Mouse (Mus musculus) kidney, adult 2 months (tissue): ENCODE results near the gene Aip. TPM values are rescaled to one million over a fixed set of nuclear protein-coding genes. Genes with fewer than 3 reads are reported as not detected.

Experiments
- DNase-seq: peaks from one replicate; pipeline ENCODE4 v3.0.0; 2021
- H3K27ac ChIP-seq: fragments of 200-500 bp; 2 replicates; pipeline ENCODE4 v1.5.1; 2012; ENCODE audit warnings: low read depth, low read length, control low read depth, inconsistent platforms; ENCODE audit not compliant: insufficient read depth
- H3K27me3 ChIP-seq: fragments of 200-500 bp; replicated peaks from 2 replicates; pipeline ENCODE4 v1.6.1; 2012; ENCODE audit warnings: mild to moderate bottlenecking, moderate library complexity, low read length, inconsistent platforms; ENCODE audit not compliant: control insufficient read depth, insufficient read depth
- H3K36me3 ChIP-seq: fragments of 200-500 bp; 2 replicates; pipeline ENCODE4 v1.6.1; 2012; ENCODE audit warnings: mild to moderate bottlenecking, moderate library complexity, low read length, inconsistent platforms; ENCODE audit not compliant: control insufficient read depth, insufficient read depth
- H3K4me1 ChIP-seq: fragments of 200-500 bp; 2 replicates; pipeline ENCODE4 v1.6.1; 2011; ENCODE audit warnings: low read length; ENCODE audit not compliant: control insufficient read depth, insufficient read depth
- H3K4me3 ChIP-seq: fragments of 200-500 bp; 2 replicates; pipeline ENCODE4 v1.5.1; 2011; ENCODE audit warnings: mild to moderate bottlenecking, low read depth, low read length, control low read depth; ENCODE audit not compliant: insufficient read depth
- CTCF ChIP-seq: fragments of 200-500 bp; conservative IDR thresholded peaks from 2 replicates; pipeline ENCODE4 v1.5.1; 2011; ENCODE audit warnings: low read depth, mild to moderate bottlenecking, control low read depth, low read length, moderate library complexity, mixed read lengths; ENCODE audit not compliant: insufficient read depth, insufficient read length
- POLR2A ChIP-seq: fragments of 200-500 bp; IDR thresholded peaks from one replicate; pipeline ENCODE4 v1.6.1; 2011; ENCODE audit warnings: low read depth, low read length, control low read depth
- WGBS: fragments of 180-500 bp; shearing (Covaris S2); methylation state at CpG from one replicate; pipeline ENCODE4 v1.1.7; 2018; 5-methylcytosine and 5-hydroxymethylcytosine counted together
- polyA plus RNA-seq: library from polyadenylated mRNA; depleted of rRNA; stranded (reverse); fragments of >200 nt; gene quantifications from 2 replicates; pipeline ENCODE4 v1.2.3, GENCODE M21; 2012

The Aip gene
- polyA plus RNA-seq, 1 experiment: 96.2 TPM

DNA sequence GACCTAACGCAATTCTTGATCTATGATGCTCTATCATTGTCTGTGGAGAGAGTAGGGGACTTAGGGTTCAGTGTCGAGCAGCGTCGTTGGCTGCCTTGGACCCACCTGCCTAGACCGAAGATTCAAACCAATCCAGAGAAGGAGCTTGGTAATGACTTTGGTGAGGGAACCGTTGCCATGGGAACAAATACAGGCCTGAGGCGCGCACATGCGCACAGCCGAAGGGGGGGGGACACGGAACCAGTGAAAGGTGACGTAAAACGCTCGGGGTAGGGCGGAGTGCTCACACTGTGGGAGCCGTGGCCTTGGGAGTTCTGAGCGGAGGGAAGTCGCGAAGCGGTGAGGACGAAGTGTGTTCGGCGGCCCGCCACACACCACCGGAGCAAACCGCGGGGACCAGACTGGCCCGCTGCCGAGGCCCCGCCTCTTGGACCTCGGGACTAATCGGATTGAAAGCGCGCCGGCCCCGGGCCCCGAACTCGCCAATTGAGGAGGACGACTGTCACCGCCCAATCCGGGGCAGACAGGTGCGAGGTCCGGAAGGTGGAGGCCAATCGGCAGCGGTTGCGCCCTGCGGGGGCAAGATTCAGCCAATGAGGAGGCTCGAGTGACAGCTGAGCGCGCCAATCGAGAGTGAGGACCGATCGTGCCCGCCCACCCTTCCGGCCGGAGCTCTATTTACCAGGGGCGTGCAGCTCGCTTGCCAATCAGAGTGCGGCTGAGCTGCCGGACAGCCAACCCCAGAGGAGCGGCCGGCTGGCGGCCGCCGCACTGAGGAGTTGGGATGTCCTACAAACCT lies 28.8 kb downstream of the Aip start, which contains the start of gene Cdk2ap2:
Cdk2ap2 (plus strand) TSS at position 541 of the 799 bp plus-strand sequence.
- WGBS: 1% methylated on average over 65 of the region's 65 CpGs
- H3K4me1 ChIP-seq: peaks cover 11% of the 10 kb centered on the region; the same call in 1 of the 2 replicates
- no peaks in the 10 kb centered on the region for H3K27me3 ChIP-seq
- H3K27ac ChIP-seq: peak within 1 kb of the TSS; percentile 88
- TF ChIP-seq CTCF (no peak), POLR2A (peak; percentile 76)
- no peaks in the 10 kb centered on the region for H3K36me3 ChIP-seq
- DNase-seq: peak; percentile 100
- H3K4me3 ChIP-seq: peak within 1 kb of the TSS; percentile 64

DNA sequence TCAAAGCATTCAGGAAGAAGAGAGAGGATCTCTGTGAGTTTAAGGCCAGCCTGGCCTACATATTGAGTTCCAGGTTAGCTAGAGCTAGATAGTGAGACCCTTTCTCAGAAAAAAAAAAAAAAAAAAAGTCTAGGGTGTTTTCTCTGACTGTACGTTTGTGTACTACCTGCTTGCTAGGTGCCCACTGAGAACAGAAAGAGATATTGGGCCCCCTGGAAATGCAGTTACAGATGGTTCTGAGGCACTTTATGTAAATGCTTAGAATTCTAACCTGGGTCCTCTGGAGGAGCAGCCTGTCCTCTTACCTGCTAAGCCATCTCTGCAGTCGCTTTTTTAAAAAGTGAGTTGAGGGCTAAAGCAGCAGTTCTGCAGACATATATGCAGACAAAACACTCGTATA lies 29.9 kb downstream of the Aip start:
- DNase-seq: no peak
- Histone ChIP-seq H3K4me1 (peaks cover 11% of the 10 kb centered on the region; the same call in 1 of the 2 replicates), H3K27ac (no peak overlapping the region), H3K27me3 (no peaks in the 10 kb centered on the region), H3K4me3 (no peak overlapping the region), H3K36me3 (no peaks in the 10 kb centered on the region)
- WGBS: 79% methylated on average over 3 of the region's 3 CpGs
- no peak for TF ChIP-seq POLR2A
- no peak for TF ChIP-seq CTCF

DNA sequence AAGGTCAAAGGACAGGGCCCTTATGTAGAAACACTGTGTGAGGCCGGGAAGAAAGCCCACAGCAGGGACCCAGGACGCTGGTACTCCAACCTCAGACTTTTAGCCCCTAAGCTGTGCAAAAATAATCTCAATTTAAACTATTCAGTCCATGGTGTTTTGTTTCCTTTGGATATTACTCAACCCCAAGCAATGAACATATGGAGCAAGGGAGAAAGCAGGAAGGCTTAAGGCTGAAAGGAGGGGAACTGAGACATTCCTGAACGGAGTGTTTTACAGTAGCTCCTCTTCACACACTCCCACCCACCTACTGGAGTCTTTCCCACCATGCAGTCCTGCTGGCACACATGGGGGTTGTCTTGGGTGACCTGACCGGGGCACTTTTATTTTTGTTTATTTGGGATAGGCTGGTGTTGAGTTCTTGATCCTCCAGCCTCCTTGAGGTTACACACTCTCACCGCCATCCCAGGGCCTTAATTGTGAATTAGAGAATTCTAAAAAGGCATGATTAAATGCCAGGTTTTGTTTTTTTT lies 30.8 kb downstream of the Aip start:
- Histone ChIP-seq H3K4me3 (no peak overlapping the region), H3K27me3 (no peaks in the 10 kb centered on the region), H3K4me1 (peaks cover 11% of the 10 kb centered on the region; the same call in 1 of the 2 replicates), H3K27ac (no peak overlapping the region), H3K36me3 (no peaks in the 10 kb centered on the region)
- DNase-seq: no peak
- TF ChIP-seq POLR2A (no peak), CTCF (no peak)
- WGBS: 79% methylated on average over 5 of the region's 5 CpGs

- TF ChIP-seq CTCF: no peak
- no peak for TF ChIP-seq POLR2A
- H3K36me3 ChIP-seq: no peaks in the 10 kb centered on the region
- H3K27me3 ChIP-seq: no peaks in the 10 kb centered on the region
- no peak overlapping the region for H3K4me3 ChIP-seq
- H3K4me1 ChIP-seq: peaks cover 11% of the 10 kb centered on the region; the same call in 1 of the 2 replicates
- 74% methylated on average over 3 of the region's 3 CpGs for WGBS
- no peak overlapping the region for H3K27ac ChIP-seq
- DNase-seq: no peak
Measured at GRCm38 (mm10) chr19:4094348-4094747, 31.3 kb downstream of the Aip start.

DNA sequence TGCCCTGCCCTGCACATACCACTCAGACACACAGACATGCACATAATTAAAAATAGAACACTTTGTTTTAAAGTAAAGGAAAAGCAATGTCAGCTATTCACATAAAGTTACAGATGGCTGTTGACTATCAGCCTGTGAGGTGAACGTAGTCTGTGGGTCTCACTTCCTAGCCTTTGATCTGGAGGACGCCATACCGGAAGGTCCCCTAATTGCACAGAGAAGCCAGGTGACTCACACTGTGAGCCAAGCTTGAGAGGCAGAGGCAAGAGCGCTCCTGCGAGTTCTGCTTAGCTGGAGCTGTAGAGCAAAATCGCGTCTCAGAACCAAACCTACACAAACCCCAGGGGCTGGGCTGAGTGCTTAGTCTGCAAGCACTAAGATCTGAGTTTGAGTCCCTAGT lies 31.9 kb downstream of the Aip start:
- no peak overlapping the region for H3K4me3 ChIP-seq
- H3K4me1 ChIP-seq: peaks cover 9% of the 10 kb centered on the region; the same call in 1 of the 2 replicates
- no peaks in the 10 kb centered on the region for H3K36me3 ChIP-seq
- DNase-seq: no peak
- no peaks in the 10 kb centered on the region for H3K27me3 ChIP-seq
- TF ChIP-seq CTCF (no peak), POLR2A (no peak)
- no peak overlapping the region for H3K27ac ChIP-seq
- 66% methylated on average over 7 of the region's 7 CpGs for WGBS

GRCm38 (mm10) chr19:4092750-4093149 lies 32.9 kb downstream of the Aip start:
- H3K27ac ChIP-seq: no peak overlapping the region
- no peaks in the 10 kb centered on the region for H3K36me3 ChIP-seq
- no peak overlapping the region for H3K4me3 ChIP-seq
- no peak for DNase-seq
- H3K4me1 ChIP-seq: peaks cover 4% of the 10 kb centered on the region; the same call in 1 of the 2 replicates
- 45% methylated on average over 3 of the region's 3 CpGs for WGBS
- TF ChIP-seq CTCF: no peak
- TF ChIP-seq POLR2A: no peak
- H3K27me3 ChIP-seq: no peaks in the 10 kb centered on the region

- 66% methylated on average over 2 of the region's 2 CpGs for WGBS
- DNase-seq: no peak
- Histone ChIP-seq H3K36me3 (no peaks in the 10 kb centered on the region), H3K27ac (no peak overlapping the region), H3K4me1 (peaks cover 3% of the 10 kb centered on the region; the same call in 1 of the 2 replicates), H3K27me3 (no peaks in the 10 kb centered on the region), H3K4me3 (no peak overlapping the region)
- no peak for TF ChIP-seq CTCF
Measured at GRCm38 (mm10) chr19:4091383-4091782, 34.3 kb downstream of the Aip start.
